Mouse (Mus musculus) midbrain, embryonic 15.5 days (tissue): ENCODE measurements around the gene Lrig1. TPM values are rescaled to one million over a fixed set of nuclear protein-coding genes. Genes with fewer than 3 reads are reported as not detected.

Experiments used
- ATAC-seq: fragments of 200-750 bp; cut with Nextera tagmentation; replicated peaks from 2 replicates; pipeline ENCODE4 v1.8.0; 2017; ENCODE audit warnings: moderate TSS enrichment
- H3K27ac ChIP-seq: fragments of 300-500 bp; sonication (generic); 2 replicates; pipeline ENCODE4 v1.5.1; 2015; ENCODE audit warnings: mild to moderate bottlenecking, inconsistent platforms
- H3K27me3 ChIP-seq: fragments of 300-500 bp; sonication (generic); replicated peaks from 2 replicates; pipeline ENCODE4 v1.6.1; 2015; ENCODE audit warnings: inconsistent platforms
- H3K36me3 ChIP-seq: fragments of 300-500 bp; sonication (generic); replicated peaks from 2 replicates; pipeline ENCODE4 v1.6.1; 2015; ENCODE audit warnings: inconsistent platforms
- H3K4me1 ChIP-seq: fragments of 300-500 bp; sonication (generic); 2 replicates; pipeline ENCODE4 v1.6.1; 2015; ENCODE audit warnings: inconsistent platforms
- H3K4me2 ChIP-seq: fragments of 300-500 bp; sonication (generic); 2 replicates; pipeline ENCODE4 v1.6.1; 2015; ENCODE audit warnings: inconsistent platforms, mild to moderate bottlenecking, moderate library complexity
- H3K4me3 ChIP-seq: fragments of 300-500 bp; sonication (generic); 2 replicates; pipeline ENCODE4 v1.5.1; 2015; ENCODE audit warnings: mild to moderate bottlenecking, inconsistent platforms
- H3K9ac ChIP-seq: fragments of 300-500 bp; sonication (generic); 2 replicates; pipeline ENCODE4 v1.6.1; 2015; ENCODE audit warnings: mild to moderate bottlenecking, inconsistent platforms
- H3K9me3 ChIP-seq: fragments of 300-500 bp; sonication (generic); 2 replicates; pipeline ENCODE4 v1.6.1; 2016; ENCODE audit warnings: inconsistent platforms
- WGBS: fragments of 180-500 bp; shearing (Covaris S2); methylation state at CpG from one replicate; pipeline ENCODE4 v1.1.7; 2015; ENCODE audit warnings: mixed read lengths; 5-methylcytosine and 5-hydroxymethylcytosine counted together
- polyA plus RNA-seq: library from polyadenylated mRNA; unstranded; fragments of >200 nt; fragmentation: Nextera tagmentation; extraction: Ambion mirVana; gene quantifications from 2 replicates; pipeline ENCODE4 v1.2.1, GENCODE M21; 2015

The Lrig1 gene
- polyA plus RNA-seq, 1 experiment from 2014 or later = 16.0 TPM

- Histone ChIP-seq H3K36me3 (no peaks in the 10 kb centered on the region), H3K4me2 (peak overlapping the region; percentile 5; the same call in 1 of the 2 replicates), H3K9ac (no peak overlapping the region), H3K27ac (peak overlapping the region; percentile 6; the same call in 1 of the 2 replicates), H3K4me1 (peaks cover 44% of the 10 kb centered on the region), H3K4me3 (no peak overlapping the region), H3K9me3 (no peaks in the 10 kb centered on the region), H3K27me3 (no peaks in the 10 kb centered on the region)
- ATAC-seq = no peak
- 51% methylated on average over 15 of the region's 15 CpGs for WGBS
Observed at GRCm38 (mm10) chr6:94681446-94682269, 18.3 kb downstream of the Lrig1 start.

GRCm38 (mm10) chr6:94680760-94681445 is 19.1 kb downstream of the Lrig1 start:
- H3K4me2 ChIP-seq = no peak overlapping the region
- 61% methylated on average over 5 of the region's 5 CpGs for WGBS
- H3K27me3 ChIP-seq = no peaks in the 10 kb centered on the region
- H3K27ac ChIP-seq = no peak overlapping the region
- H3K4me3 ChIP-seq = no peak overlapping the region
- H3K4me1 ChIP-seq = peaks cover 51% of the 10 kb centered on the region
- no peak for ATAC-seq
- no peaks in the 10 kb centered on the region for H3K9me3 ChIP-seq
- H3K9ac ChIP-seq = no peak overlapping the region
- no peaks in the 10 kb centered on the region for H3K36me3 ChIP-seq

- peaks cover 45% of the 10 kb centered on the region for H3K4me1 ChIP-seq
Observed at GRCm38 (mm10) chr6:94679249-94679648, 20.7 kb downstream of the Lrig1 start.

GRCm38 (mm10) chr6:94678377-94679164 is 21.4 kb downstream of the Lrig1 start:
- Histone ChIP-seq H3K9ac (no peak overlapping the region), H3K4me1 (peaks cover 45% of the 10 kb centered on the region), H3K9me3 (no peaks in the 10 kb centered on the region), H3K4me3 (no peak overlapping the region), H3K27me3 (no peaks in the 10 kb centered on the region), H3K27ac (no peak overlapping the region), H3K36me3 (no peaks in the 10 kb centered on the region), H3K4me2 (no peak overlapping the region)
- no peak for ATAC-seq
- WGBS = 37% methylated on average over 6 of the region's 6 CpGs

More at GRCm38 (mm10) chr6:94679249-94679648, 20.7 kb downstream of the Lrig1 start:
- H3K9ac ChIP-seq = no peak overlapping the region
- H3K9me3 ChIP-seq = no peaks in the 10 kb centered on the region
- H3K4me3 ChIP-seq = no peak overlapping the region
- no peak overlapping the region for H3K4me2 ChIP-seq
- 92% methylated on average over 1 of the region's 1 CpGs for WGBS
- H3K27me3 ChIP-seq = no peaks in the 10 kb centered on the region
- ATAC-seq = no peak
- no peaks in the 10 kb centered on the region for H3K36me3 ChIP-seq
- H3K27ac ChIP-seq = no peak overlapping the region

GRCm38 (mm10) chr6:94677448-94677847 is 22.5 kb downstream of the Lrig1 start:
- Histone ChIP-seq H3K4me2 (no peak overlapping the region), H3K27ac (no peak overlapping the region), H3K36me3 (no peaks in the 10 kb centered on the region), H3K4me3 (no peak overlapping the region), H3K9me3 (no peaks in the 10 kb centered on the region), H3K27me3 (no peaks in the 10 kb centered on the region), H3K4me1 (peaks cover 41% of the 10 kb centered on the region), H3K9ac (no peak overlapping the region)
- no peak for ATAC-seq
- 53% methylated on average over 3 of the region's 3 CpGs for WGBS

- Histone ChIP-seq H3K36me3 (no peaks in the 10 kb centered on the region), H3K4me2 (no peak overlapping the region), H3K9ac (no peak overlapping the region), H3K27ac (no peak overlapping the region), H3K4me1 (peaks cover 36% of the 10 kb centered on the region), H3K4me3 (no peak overlapping the region), H3K27me3 (no peaks in the 10 kb centered on the region), H3K9me3 (no peaks in the 10 kb centered on the region)
- no peak for ATAC-seq
- WGBS = 72% methylated on average over 3 of the region's 3 CpGs
Observed at GRCm38 (mm10) chr6:94676840-94677239, 23.1 kb downstream of the Lrig1 start.

GRCm38 (mm10) chr6:94676300-94676699 is 23.7 kb downstream of the Lrig1 start:
- no peak overlapping the region for H3K9ac ChIP-seq
- no peak overlapping the region for H3K4me3 ChIP-seq
- no peaks in the 10 kb centered on the region for H3K27me3 ChIP-seq
- 32% methylated on average over 7 of the region's 7 CpGs for WGBS
- H3K9me3 ChIP-seq = no peaks in the 10 kb centered on the region
- no peak overlapping the region for H3K27ac ChIP-seq
- no peak overlapping the region for H3K4me2 ChIP-seq
- H3K36me3 ChIP-seq = no peaks in the 10 kb centered on the region
- no peak; the same call in 1 of the 2 replicates for ATAC-seq
- H3K4me1 ChIP-seq = peaks cover 33% of the 10 kb centered on the region

- Histone ChIP-seq H3K27me3 (no peaks in the 10 kb centered on the region), H3K4me2 (no peak overlapping the region), H3K27ac (no peak overlapping the region), H3K4me1 (peaks cover 34% of the 10 kb centered on the region), H3K4me3 (no peak overlapping the region), H3K36me3 (no peaks in the 10 kb centered on the region), H3K9me3 (no peaks in the 10 kb centered on the region), H3K9ac (no peak overlapping the region)
- no peak for ATAC-seq
- WGBS = 88% methylated on average over 2 of the region's 2 CpGs
Observed at GRCm38 (mm10) chr6:94672426-94672825, 27.5 kb downstream of the Lrig1 start.

GRCm38 (mm10) chr6:94669370-94669769 is 30.6 kb downstream of the Lrig1 start:
- H3K4me3 ChIP-seq = no peak overlapping the region
- WGBS = 57% methylated on average over 6 of the region's 6 CpGs

GRCm38 (mm10) chr6:94668204-94668863 is 31.6 kb downstream of the Lrig1 start:
- Histone ChIP-seq H3K27me3 (no peaks in the 10 kb centered on the region), H3K9me3 (no peaks in the 10 kb centered on the region), H3K4me2 (peak overlapping the region; percentile 33), H3K4me1 (peaks cover 17% of the 10 kb centered on the region), H3K27ac (peak overlapping the region; percentile 36; the same call in 1 of the 2 replicates), H3K9ac (no peak overlapping the region), H3K4me3 (peak overlapping the region; percentile 15; the same call in 1 of the 2 replicates), H3K36me3 (no peaks in the 10 kb centered on the region)
- ATAC-seq = 0 out of 2 replicates have a peak, but pooled peaks have one; percentile 24
- 23% methylated on average over 13 of the region's 13 CpGs for WGBS

More at GRCm38 (mm10) chr6:94669370-94669769, 30.6 kb downstream of the Lrig1 start:
- no peak overlapping the region for H3K4me2 ChIP-seq
- no peak overlapping the region for H3K27ac ChIP-seq
- H3K27me3 ChIP-seq = no peaks in the 10 kb centered on the region
- no peak for ATAC-seq
- H3K9me3 ChIP-seq = no peaks in the 10 kb centered on the region
- H3K4me1 ChIP-seq = peaks cover 21% of the 10 kb centered on the region
- H3K9ac ChIP-seq = no peak overlapping the region
- no peaks in the 10 kb centered on the region for H3K36me3 ChIP-seq

GRCm38 (mm10) chr6:94667131-94667530 is 32.8 kb downstream of the Lrig1 start:
- Histone ChIP-seq H3K27ac (no peak overlapping the region), H3K4me2 (no peak overlapping the region), H3K36me3 (no peaks in the 10 kb centered on the region), H3K9me3 (no peaks in the 10 kb centered on the region), H3K9ac (no peak overlapping the region), H3K4me1 (peaks cover 17% of the 10 kb centered on the region), H3K27me3 (no peaks in the 10 kb centered on the region), H3K4me3 (no peak overlapping the region)
- WGBS = 66% methylated on average over 4 of the region's 4 CpGs
- no peak for ATAC-seq
